Mouse (Mus musculus) stomach, postnatal 0 days (tissue): Measurements from ENCODE around the gene Jaml. TPM values are rescaled to one million over a fixed set of nuclear protein-coding genes. Genes with fewer than 3 reads are reported as not detected.

Source experiments
- ATAC-seq: fragments of 200-750 bp; cut with Nextera tagmentation; 2 replicates; pipeline ENCODE4 v1.8.0; 2017; ENCODE audit not compliant: low FRiP score, low TSS enrichment
- DNase-seq: peaks from one replicate; pipeline ENCODE4 v3.0.0-alpha.2; 2016; ENCODE audit warnings: low spot score
- H3K27ac ChIP-seq: fragments of 300-500 bp; sonication (generic); replicated peaks from 2 replicates; pipeline ENCODE4 v1.5.1; 2014; ENCODE audit warnings: mild to moderate bottlenecking, control low read depth
- H3K27me3 ChIP-seq: fragments of 300-500 bp; sonication (generic); 2 replicates; pipeline ENCODE4 v1.6.1; 2014; ENCODE audit warnings: low read length; ENCODE audit not compliant: control insufficient read depth, insufficient read depth
- H3K36me3 ChIP-seq: fragments of 300-500 bp; sonication (generic); 2 replicates; pipeline ENCODE4 v1.6.1; 2014; ENCODE audit warnings: low read length, mixed read lengths; ENCODE audit not compliant: control insufficient read depth, insufficient read depth
- H3K4me1 ChIP-seq: fragments of 300-500 bp; sonication (generic); replicated peaks from 2 replicates; pipeline ENCODE4 v1.6.1; 2014; ENCODE audit warnings: antibody characterized with exemption; ENCODE audit not compliant: control insufficient read depth, insufficient read depth
- H3K4me2 ChIP-seq: fragments of 300-500 bp; sonication (generic); replicated peaks from 2 replicates; pipeline ENCODE4 v1.6.1; 2014; ENCODE audit warnings: low read depth, mild to moderate bottlenecking, control low read depth, moderate library complexity
- H3K4me3 ChIP-seq: fragments of 300-500 bp; sonication (generic); 2 replicates; pipeline ENCODE4 v1.5.1; 2014; ENCODE audit warnings: low read depth, low read length, control low read depth
- H3K9ac ChIP-seq: fragments of 300-500 bp; sonication (generic); 2 replicates; pipeline ENCODE4 v1.6.1; 2014; ENCODE audit warnings: mild to moderate bottlenecking, low read length, control low read depth, mixed read lengths
- H3K9me3 ChIP-seq: fragments of 300-500 bp; sonication (generic); 2 replicates; pipeline ENCODE4 v1.6.1; 2016; ENCODE audit warnings: low read length; ENCODE audit not compliant: control insufficient read depth
- CTCF ChIP-seq: IDR thresholded peaks from 2 replicates; pipeline ENCODE4 v1.5.1; 2016; ENCODE audit warnings: antibody characterized with exemption, low read depth, mild to moderate bottlenecking, moderate library complexity
- EP300 ChIP-seq: optimal IDR thresholded peaks from 2 replicates; pipeline ENCODE3; 2016; ENCODE audit warnings: antibody characterized with exemption
- WGBS: fragments of 180-500 bp; shearing (Covaris S2); extraction: QIAGEN DNeasy Blood & Tissue Kit; methylation state at CpG from one replicate; pipeline ENCODE4 v1.1.7; 2014; 5-methylcytosine and 5-hydroxymethylcytosine counted together
- polyA plus RNA-seq: library from polyadenylated mRNA; unstranded; fragments of >200 nt; fragmentation: Nextera tagmentation; extraction: Ambion mirVana; gene quantifications from 2 replicates; pipeline ENCODE4 v1.2.1, GENCODE M21; 2015

The Jaml gene
- polyA plus RNA-seq, 1 experiment from 2014 or later = 3.5 TPM

- no peaks in the 10 kb centered on the region for H3K27me3 ChIP-seq
- 95% methylated on average over 8 of the region's 8 CpGs for WGBS
- no peak overlapping the region for H3K9ac ChIP-seq
- no peaks in the 10 kb centered on the region for H3K9me3 ChIP-seq
- DNase-seq (no peak), ATAC-seq (no peak)
- H3K4me1 ChIP-seq = no peaks in the 10 kb centered on the region; the same call in 1 of the 2 replicates
- H3K4me3 ChIP-seq = no peak overlapping the region
- no peak overlapping the region for H3K4me2 ChIP-seq
- TF ChIP-seq EP300 (no peak), CTCF (peak; percentile 52)
- no peak overlapping the region for H3K27ac ChIP-seq
- H3K36me3 ChIP-seq = no peaks in the 10 kb centered on the region
These were observed 40.5 kb downstream of the Jaml start for GRCm38 (mm10) chr9:45119316-45119953.

- ATAC-seq (no peak), DNase-seq (no peak)
- WGBS = 85% methylated on average over 14 of the region's 14 CpGs
- TF ChIP-seq EP300 = no peak
- no peak for TF ChIP-seq CTCF
- no peaks in the 10 kb centered on the region for H3K36me3 ChIP-seq
- H3K9me3 ChIP-seq = no peaks in the 10 kb centered on the region
- no peak overlapping the region for H3K4me2 ChIP-seq
- no peaks in the 10 kb centered on the region for H3K27me3 ChIP-seq
- H3K4me1 ChIP-seq = no peaks in the 10 kb centered on the region; the same call in 1 of the 2 replicates
- no peak overlapping the region for H3K9ac ChIP-seq
- H3K27ac ChIP-seq = no peak overlapping the region
- no peak overlapping the region for H3K4me3 ChIP-seq
These were observed 41.1 kb downstream of the Jaml start for GRCm38 (mm10) chr9:45119954-45120530.

DNA sequence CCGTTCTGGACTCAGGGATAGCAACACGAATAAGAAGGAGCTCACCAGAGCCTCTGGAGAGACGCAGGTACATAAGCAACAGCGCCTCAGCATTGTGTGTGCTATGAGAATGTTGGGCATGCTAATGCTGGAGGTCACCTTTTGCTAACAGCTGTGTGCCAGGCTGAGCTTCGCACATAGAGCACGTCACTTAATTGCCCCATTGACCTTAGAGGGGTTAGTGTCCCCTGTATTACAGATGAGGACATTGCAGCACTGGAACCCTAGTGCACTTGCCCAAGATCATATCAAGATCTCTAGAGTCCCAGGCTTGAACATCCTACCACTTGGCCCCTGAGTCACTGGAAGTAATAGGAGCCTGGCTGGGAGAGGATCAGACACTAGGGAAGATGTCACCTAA is 41.6 kb downstream of the Jaml start:
- WGBS = 89% methylated on average over 6 of the region's 6 CpGs
- H3K27me3 ChIP-seq = no peaks in the 10 kb centered on the region
- H3K4me2 ChIP-seq = no peak overlapping the region
- no peaks in the 10 kb centered on the region for H3K9me3 ChIP-seq
- ATAC-seq (no peak), DNase-seq (no peak)
- TF ChIP-seq EP300 = no peak
- no peak for TF ChIP-seq CTCF
- H3K36me3 ChIP-seq = no peaks in the 10 kb centered on the region
- H3K27ac ChIP-seq = no peak overlapping the region
- H3K4me3 ChIP-seq = no peak overlapping the region
- no peak overlapping the region for H3K9ac ChIP-seq
- H3K4me1 ChIP-seq = no peaks in the 10 kb centered on the region; the same call in 1 of the 2 replicates

GRCm38 (mm10) chr9:45121001-45121400 is 42.0 kb downstream of the Jaml start:
- WGBS = 61% methylated on average over 6 of the region's 6 CpGs
- Histone ChIP-seq H3K9me3 (no peaks in the 10 kb centered on the region), H3K27me3 (no peaks in the 10 kb centered on the region), H3K4me3 (no peak overlapping the region), H3K4me1 (no peaks in the 10 kb centered on the region; the same call in 1 of the 2 replicates), H3K4me2 (no peak overlapping the region), H3K27ac (no peak overlapping the region), H3K36me3 (no peaks in the 10 kb centered on the region), H3K9ac (no peak overlapping the region)
- DNase-seq = no peak
- no peak for ATAC-seq
- TF ChIP-seq CTCF (no peak), EP300 (no peak)

GRCm38 (mm10) chr9:45121769-45122168 is 42.8 kb downstream of the Jaml start:
- Histone ChIP-seq H3K4me2 (peak overlapping the region; percentile 47), H3K9ac (0 out of 2 replicates have a peak overlapping the region, but pooled peaks have one; percentile 9), H3K4me3 (no peak overlapping the region), H3K27me3 (no peaks in the 10 kb centered on the region), H3K27ac (peak overlapping the region; percentile 61; the same call in 1 of the 2 replicates), H3K9me3 (no peaks in the 10 kb centered on the region), H3K36me3 (no peaks in the 10 kb centered on the region), H3K4me1 (no peaks in the 10 kb centered on the region)
- ATAC-seq (peak; percentile 67), DNase-seq (peak; percentile 85)
- no peak for TF ChIP-seq EP300
- peak; percentile 98 for TF ChIP-seq CTCF
- 3% methylated on average over 10 of the region's 10 CpGs for WGBS

DNA sequence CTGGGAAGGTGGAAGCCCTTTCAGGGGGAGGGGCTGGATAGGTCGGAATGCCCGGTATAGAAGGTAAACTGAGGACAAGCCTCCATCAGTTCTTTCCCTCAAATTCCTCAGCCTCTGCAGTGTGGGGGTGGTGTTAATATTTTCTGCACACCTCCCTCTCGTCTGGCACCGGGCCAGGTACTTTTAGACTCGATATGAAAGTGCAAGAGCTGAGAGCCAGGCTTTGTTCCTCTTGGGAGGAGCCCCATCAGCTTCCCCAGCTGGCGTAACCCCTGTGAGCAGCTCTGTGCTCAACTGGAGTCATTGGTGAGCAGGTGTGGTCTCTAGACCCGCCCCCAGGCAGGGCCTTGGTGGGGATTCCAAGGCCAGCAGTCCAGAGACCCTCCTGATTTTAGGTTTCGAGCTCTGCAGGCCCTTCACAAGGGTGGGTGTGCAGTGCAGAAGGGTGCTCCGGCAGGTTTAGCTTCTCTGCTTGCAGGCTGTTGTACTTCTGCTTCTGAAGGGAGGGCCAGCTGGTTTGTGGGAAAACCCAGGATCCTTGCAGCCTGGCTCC is 43.3 kb downstream of the Jaml start:
- Histone ChIP-seq H3K36me3 (no peaks in the 10 kb centered on the region), H3K27ac (peak overlapping the region; percentile 61), H3K9ac (0 out of 2 replicates have a peak overlapping the region, but pooled peaks have one; percentile 9), H3K4me1 (no peaks in the 10 kb centered on the region), H3K4me2 (peak overlapping the region; percentile 47), H3K9me3 (no peaks in the 10 kb centered on the region), H3K27me3 (no peaks in the 10 kb centered on the region), H3K4me3 (no peak overlapping the region)
- TF ChIP-seq CTCF = no peak
- peak; percentile 87 for ATAC-seq
- DNase-seq = peak; percentile 83
- 17% methylated on average over 9 of the region's 9 CpGs for WGBS
